Mouse (Mus musculus) megakaryocyte, embryonic 14.5 days (primary cell): ENCODE results near the gene Mboat2.

Experiments used
- FLI1 ChIP-seq: IDR thresholded peaks from 2 replicates; pipeline ENCODE4 v1.6.1; 2012; ENCODE audit warnings: low read length, inconsistent platforms, mixed read lengths
- GATA1 ChIP-seq: IDR thresholded peaks from 3 replicates; pipeline ENCODE4 v1.6.1; 2012; ENCODE audit warnings: mixed read lengths, low read length, inconsistent platforms, borderline replicate concordance

- no peak for TF ChIP-seq GATA1
- TF ChIP-seq FLI1 = no peak
These were observed 52.6 kb downstream of the Mboat2 start for GRCm38 (mm10) chr12:24883279-24883678.
